Mouse (Mus musculus) megakaryocyte progenitor cell, adult 5-6 weeks (primary cell): Measurements from ENCODE around the gene Cntrl. TPM values are rescaled to one million over a fixed set of nuclear protein-coding genes. Genes with fewer than 3 reads are reported as not detected.

Experiments
- ATAC-seq: replicated peaks from 2 replicates; pipeline ENCODE4 v1.8.0; 2016; ENCODE audit warnings: mild to moderate bottlenecking, moderate TSS enrichment, inconsistent platforms; ENCODE audit not compliant: poor library complexity
- total RNA-seq, 2 experiments: library from RNA; stranded (forward) in 1 of 2; stranded (reverse) in 1 of 2; fragments of 157-497, 149-512 nt in 1 of 2; fragments of 200-1000 nt in 1 of 2; gene quantifications; 2 replicates each; pipeline versions ENCODE4 v1.2.3 to v1.2.4; 2015 to 2017

Cntrl gene
- total RNA-seq, 2 experiments from 2014 or later = 114 to 117 TPM

GRCm38 (mm10) chr2:35110521-35110920 is 1.2 kb downstream of the Cntrl start:
- no peak for ATAC-seq

- ATAC-seq = no peak
These were observed 15.4 kb downstream of the Cntrl start for GRCm38 (mm10) chr2:35124716-35125115.

- ATAC-seq = no peak
These were observed 22.2 kb downstream of the Cntrl start for GRCm38 (mm10) chr2:35131491-35131890.

GRCm38 (mm10) chr2:35131991-35132661 is 22.8 kb downstream of the Cntrl start:
- peak; percentile 99 for ATAC-seq

- ATAC-seq = no peak
These were observed 23.4 kb downstream of the Cntrl start for GRCm38 (mm10) chr2:35132662-35133055.

GRCm38 (mm10) chr2:35133891-35134290 is 24.6 kb downstream of the Cntrl start:
- no peak for ATAC-seq

GRCm38 (mm10) chr2:35138576-35138975 is 29.3 kb downstream of the Cntrl start:
- ATAC-seq = no peak

GRCm38 (mm10) chr2:35141673-35142072 is 32.4 kb downstream of the Cntrl start:
- no peak for ATAC-seq

GRCm38 (mm10) chr2:35148806-35149205 is 39.5 kb downstream of the Cntrl start:
- ATAC-seq = no peak

GRCm38 (mm10) chr2:35151303-35151882 is 42.1 kb downstream of the Cntrl start:
- ATAC-seq = no peak

- ATAC-seq = peak; percentile 96
These were observed 43.9 kb downstream of the Cntrl start for GRCm38 (mm10) chr2:35153179-35153578.

GRCm38 (mm10) chr2:35153844-35154554 is 44.7 kb downstream of the Cntrl start:
- ATAC-seq = no peak

GRCm38 (mm10) chr2:35156985-35157384 is 47.7 kb downstream of the Cntrl start:
- ATAC-seq = no peak

GRCm38 (mm10) chr2:35157836-35158235 is 48.5 kb downstream of the Cntrl start:
- ATAC-seq = no peak

- ATAC-seq = no peak
These were observed 49.1 kb downstream of the Cntrl start for GRCm38 (mm10) chr2:35158358-35158757.

GRCm38 (mm10) chr2:35160206-35160605 is 50.9 kb downstream of the Cntrl start:
- ATAC-seq = peak; percentile 73

GRCm38 (mm10) chr2:35161846-35162488 is 52.7 kb downstream of the Cntrl start:
- no peak for ATAC-seq

GRCm38 (mm10) chr2:35163396-35163795 is 54.1 kb downstream of the Cntrl start:
- no peak for ATAC-seq

- ATAC-seq = no peak
These were observed 56.1 kb downstream of the Cntrl start for GRCm38 (mm10) chr2:35165416-35165815.

- no peak for ATAC-seq
These were observed 57.5 kb downstream of the Cntrl start for GRCm38 (mm10) chr2:35166816-35167215.

GRCm38 (mm10) chr2:35169452-35169851 is 60.2 kb downstream of the Cntrl start:
- no peak for ATAC-seq
